Mouse (Mus musculus): ENCODE results near the gene Kcnj6.

Gene Kcnj6

GRCm38 (mm10) chr16:94932702-94933101, 64.8 kb downstream of the Kcnj6 start:
- in situ Hi-C loops (cut with MboI, MseI): no loop called here

DNA sequence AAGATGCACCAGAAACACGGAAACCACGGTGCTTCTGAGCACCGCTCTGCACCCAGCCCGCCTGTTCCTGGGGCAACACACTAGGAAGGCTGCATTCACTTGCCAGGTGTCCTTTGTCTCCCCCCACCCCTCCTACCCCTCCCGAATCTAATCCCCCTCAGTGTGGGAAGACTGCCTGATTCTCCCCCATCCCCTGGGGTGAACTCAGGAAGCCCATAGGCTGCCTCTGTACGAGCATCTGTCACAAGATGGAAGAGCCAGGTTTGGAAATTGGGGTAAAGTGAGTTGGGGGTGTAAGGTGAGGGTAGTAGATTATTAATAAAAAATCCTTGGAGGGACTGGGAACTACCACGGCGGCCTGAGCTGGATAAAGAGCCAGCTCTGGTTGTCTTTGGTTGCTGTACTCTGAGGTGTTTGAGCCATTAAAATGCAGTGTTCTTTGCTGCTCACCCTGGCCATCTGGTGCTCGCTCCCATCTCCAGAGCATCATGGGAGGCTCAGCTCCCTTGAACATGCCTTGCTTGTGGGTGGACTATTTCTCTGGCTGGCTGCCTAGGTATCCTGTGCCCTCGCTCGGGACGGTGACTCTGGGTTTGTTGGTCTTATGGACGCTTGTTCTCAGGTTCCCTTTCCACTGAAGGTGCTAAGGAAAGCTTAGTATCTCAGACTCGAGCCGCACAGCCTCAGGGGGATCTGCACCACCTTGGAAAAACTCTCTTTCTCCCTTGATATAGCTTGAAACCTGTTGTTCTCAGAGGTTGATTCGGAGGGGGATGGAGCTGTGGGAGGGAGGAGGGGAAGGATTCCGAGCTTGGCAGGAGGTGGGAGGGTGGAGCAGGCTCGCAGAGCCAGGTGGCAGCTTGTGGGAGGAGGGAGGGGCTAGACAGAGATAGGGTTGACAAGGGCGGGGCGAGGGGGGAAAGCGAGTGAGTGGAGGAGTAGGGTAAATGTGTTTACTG, 65.9 kb downstream of the Kcnj6 start:
- in situ Hi-C loops (cut with MboI, MseI): no loop called here

DNA sequence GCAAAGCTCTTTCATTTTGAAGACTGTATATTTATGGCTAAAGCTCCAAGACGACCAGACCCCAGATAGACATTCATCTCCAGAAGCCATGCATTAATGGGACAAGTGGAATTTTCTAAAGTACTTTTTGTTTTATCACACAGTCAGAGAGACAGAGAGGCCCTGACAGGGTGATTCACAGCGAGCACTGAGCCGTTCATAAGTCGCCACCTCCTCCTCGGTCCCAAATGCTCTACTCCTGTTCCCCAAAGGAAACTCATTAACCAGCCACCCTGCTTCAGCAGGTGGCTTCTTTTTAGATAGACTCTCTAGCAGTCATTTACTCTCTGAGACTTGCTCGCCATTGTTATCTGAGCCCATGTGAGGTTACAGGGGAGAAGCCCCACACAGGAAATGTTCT, 72.1 kb downstream of the Kcnj6 start:
- in situ Hi-C loops (cut with MboI, MseI): no loop called here

DNA sequence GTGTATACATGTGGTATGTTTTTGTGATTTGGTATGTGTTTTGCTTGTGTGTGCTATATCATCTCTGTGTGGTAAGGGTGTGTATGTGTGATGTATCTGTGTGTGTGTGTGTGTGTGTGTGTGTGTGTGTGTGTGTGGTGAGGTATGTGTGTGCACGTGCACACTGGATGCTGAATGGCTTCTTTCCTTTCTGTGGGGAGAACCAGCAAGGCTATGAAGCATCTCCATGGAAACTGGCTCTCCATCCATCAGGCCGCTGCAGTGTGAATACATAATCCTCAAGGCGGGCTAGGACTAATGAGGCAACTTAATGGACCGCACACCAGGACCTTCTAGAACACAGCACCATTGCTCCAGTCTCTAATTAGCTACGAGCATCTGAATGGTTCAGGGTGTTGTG, 78.3 kb downstream of the Kcnj6 start:
- in situ Hi-C loops (cut with MboI, MseI): no loop called here

DNA sequence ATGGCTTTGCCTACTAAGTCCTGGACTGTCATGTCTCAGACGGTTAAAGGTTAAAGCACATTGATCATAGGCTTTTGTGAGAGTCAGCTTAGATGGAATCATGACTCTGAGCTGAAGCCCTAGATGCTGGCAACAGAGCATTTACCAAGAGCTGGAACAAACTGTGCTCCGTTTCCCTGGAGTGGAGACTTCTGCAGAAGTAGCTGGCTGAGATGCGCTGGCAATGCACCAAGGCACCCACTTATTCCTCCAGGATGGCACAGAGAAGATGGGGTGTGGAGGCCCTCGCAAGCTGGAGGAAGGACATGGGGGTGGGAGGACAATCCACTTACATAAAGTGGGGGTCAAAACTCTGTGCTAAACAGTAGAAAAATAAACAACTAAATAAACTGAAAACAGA, 91.5 kb downstream of the Kcnj6 start:
- in situ Hi-C loops (cut with MboI, MseI): no loop called here

GRCm38 (mm10) chr16:94898832-94899231, 98.7 kb downstream of the Kcnj6 start:
- in situ Hi-C loops (cut with MboI, MseI): no loop called here

DNA sequence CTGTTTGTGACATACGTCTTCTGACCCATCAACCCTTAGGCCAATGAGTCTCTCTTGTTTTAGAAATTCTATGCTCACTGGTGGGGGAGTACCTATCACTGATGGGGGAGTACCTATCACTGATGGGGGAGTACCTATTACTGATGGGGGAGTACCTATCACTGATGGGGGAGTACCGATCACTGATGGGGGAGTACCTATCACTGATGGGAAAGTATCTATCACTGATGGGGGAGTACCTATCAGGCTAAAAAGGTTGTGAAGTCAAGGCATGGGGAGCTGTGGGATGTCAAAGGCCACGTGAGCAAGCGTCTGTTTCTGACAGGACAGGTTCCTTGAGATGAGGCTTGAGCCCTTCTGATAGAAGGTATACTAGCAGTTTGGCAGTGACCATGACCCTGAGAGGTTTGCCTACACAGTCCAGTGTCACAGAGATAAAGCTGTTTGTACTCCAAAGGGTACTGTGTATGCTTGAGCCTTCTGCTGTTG, 105.3 kb downstream of the Kcnj6 start:
- in situ Hi-C loops (cut with MboI, MseI): no loop called here

GRCm38 (mm10) chr16:94890581-94890980, 106.9 kb downstream of the Kcnj6 start:
- in situ Hi-C loops (cut with MboI, MseI): no loop called here

DNA sequence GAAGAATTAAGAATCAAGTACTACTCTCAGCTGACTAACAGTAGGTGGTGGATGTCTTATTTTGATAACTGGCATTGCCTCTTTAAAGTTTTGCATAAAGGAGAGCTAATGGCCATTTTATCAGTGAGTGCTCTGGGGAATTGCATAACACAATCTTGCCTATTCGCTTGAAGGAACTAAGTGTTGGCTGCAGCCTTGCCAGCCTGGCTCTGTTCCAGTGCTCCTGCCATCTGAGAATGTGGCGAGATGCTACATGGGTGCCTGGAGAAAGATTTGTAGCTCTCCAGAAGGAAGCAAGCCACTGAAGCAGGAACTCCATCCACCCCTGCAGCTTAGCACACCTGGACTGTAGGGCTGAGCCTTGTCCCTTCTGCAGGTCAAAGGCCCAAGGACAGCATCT, 107.4 kb downstream of the Kcnj6 start:
- in situ Hi-C loops (cut with MboI, MseI): no loop called here

DNA sequence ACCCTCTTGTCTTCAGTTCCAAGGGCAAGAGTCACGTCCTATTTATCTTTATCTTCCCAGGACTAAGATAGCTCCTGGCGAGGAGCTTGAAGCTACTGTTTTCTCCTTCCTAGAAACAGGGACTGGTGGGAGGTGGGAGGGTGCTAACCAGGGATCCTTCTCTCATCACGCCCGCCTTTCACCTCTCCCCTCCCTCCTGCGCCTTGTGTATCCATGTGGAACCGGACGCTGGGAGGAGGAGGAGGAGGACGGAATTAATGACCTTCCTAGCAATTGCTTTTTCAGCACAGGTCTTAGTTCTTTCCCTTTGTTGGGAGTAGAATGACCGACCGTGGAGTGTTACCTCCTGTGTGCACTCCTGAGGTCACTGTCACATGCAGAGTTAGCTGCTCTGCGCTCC, 108.9 kb downstream of the Kcnj6 start:
- in situ Hi-C loops (cut with MboI, MseI): no loop called here

- in situ Hi-C loops (cut with MboI, MseI): no loop called here
Observed at GRCm38 (mm10) chr16:94886398-94886797, 111.1 kb downstream of the Kcnj6 start.

- in situ Hi-C loops (cut with MboI, MseI): no loop called here
Observed at GRCm38 (mm10) chr16:94885062-94885461, 112.4 kb downstream of the Kcnj6 start.

GRCm38 (mm10) chr16:94883909-94884308, 113.6 kb downstream of the Kcnj6 start:
- in situ Hi-C loops (cut with MboI, MseI): no loop called here

GRCm38 (mm10) chr16:94883196-94883595, 114.3 kb downstream of the Kcnj6 start:
- in situ Hi-C loops (cut with MboI, MseI): no loop called here

DNA sequence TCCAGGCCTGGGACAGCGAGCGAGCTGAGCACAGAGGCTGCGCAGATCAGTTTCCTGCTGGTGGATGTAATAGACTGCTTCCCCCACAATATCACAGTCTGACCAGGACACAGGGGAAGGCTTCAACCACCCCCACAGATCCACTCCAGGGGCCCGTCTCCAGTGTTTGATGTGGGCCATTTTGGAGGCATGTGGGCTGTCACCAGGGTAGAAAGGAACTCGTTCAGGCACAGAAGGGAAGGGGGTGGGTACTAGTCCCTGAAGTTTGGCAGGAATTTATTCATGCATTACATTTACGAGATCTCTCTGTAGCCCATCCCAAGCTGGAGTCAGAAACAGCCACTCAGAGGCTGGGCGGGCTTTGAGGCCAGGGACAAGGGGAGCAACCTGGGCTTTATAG, 115.4 kb downstream of the Kcnj6 start:
- in situ Hi-C loops (cut with MboI, MseI): no loop called here

GRCm38 (mm10) chr16:94872614-94873272, 124.8 kb downstream of the Kcnj6 start:
- in situ Hi-C loops (cut with MboI, MseI): no loop called here

- in situ Hi-C loops (cut with MboI, MseI): no loop called here
Observed at GRCm38 (mm10) chr16:94868354-94868753, 129.1 kb downstream of the Kcnj6 start.

- in situ Hi-C loops (cut with MboI, MseI): no loop called here
Observed at GRCm38 (mm10) chr16:94866300-94866956, 131.1 kb downstream of the Kcnj6 start.

DNA sequence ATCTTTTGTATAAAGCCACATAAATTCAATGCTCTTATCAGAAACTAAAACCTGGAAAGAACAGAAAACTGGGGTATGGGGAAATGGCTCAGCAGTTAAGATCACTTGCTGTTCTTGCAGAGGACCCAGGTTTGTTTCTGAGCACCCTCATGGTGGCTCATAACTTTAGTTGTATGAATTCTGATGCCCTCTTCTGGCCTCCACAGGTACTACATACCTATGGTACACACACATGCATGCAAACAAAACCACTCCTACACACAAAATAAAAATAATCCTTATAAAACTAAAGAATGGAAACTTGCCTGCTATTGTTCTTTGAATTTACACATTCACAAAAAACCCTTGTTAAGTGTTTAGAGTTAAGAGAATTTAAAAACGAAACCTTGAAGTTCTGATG, 131.7 kb downstream of the Kcnj6 start:
- in situ Hi-C loops (cut with MboI, MseI): no loop called here

DNA sequence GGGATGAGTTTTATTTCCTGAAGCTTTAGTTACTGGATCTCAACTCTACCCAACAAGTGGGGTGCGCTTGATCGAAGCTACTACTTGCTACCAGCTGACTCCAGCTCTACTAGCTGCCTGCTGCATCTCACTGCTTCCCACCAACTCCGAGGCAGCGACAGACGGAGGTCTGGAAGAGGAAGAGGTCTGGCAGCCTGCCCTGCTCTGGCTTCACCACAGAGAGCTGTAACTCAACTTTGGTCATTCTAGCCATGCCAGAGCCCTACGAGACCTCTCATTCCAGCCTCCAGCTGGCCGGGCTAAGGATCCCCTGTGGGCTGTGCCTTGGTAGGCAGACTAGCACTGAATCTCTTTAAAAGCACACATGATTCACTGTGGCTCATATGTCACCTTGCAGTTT, 132.4 kb downstream of the Kcnj6 start:
- in situ Hi-C loops (cut with MboI, MseI): no loop called here

DNA sequence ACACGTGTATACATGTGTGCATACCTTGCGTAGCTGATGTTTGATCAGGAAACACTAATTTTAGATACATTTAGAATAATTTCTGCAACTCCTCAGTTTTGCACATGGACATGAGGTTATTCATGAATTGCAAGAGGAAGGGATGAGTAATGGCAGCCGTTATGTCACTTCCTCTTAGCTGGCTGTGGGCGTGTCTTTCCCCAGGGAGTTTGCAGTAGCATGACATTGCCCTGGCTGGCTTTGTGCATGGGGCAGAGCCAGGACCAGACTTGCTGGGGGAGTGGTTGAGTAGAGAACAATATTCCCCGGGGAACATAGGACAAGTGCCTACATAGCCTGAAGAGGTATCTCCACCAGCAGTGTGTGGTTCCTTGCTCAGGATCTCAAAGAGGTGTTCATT, 134.0 kb downstream of the Kcnj6 start:
- in situ Hi-C loops (cut with MboI, MseI): no loop called here

DNA sequence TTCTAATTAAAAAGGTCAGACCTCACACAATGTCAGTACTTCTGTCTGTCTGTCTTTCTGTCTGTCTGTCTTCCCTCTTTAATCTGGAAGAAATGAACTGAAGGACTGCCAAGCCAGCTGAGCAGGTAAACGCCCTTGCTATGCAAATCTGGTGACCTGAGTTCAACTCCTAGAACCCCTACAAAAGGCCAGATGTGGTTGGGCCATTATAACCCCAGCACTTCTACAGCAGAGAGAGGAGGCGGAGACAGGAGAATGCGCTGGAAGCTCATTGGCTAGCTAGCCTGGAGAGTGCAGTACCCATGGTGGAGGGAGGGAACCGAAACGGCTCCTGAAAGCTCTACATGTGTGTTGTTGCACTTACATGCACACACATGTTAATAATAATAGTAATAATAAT, 141.5 kb downstream of the Kcnj6 start:
- in situ Hi-C loops (cut with MboI, MseI): no loop called here
